Mouse (Mus musculus) megakaryocyte, embryonic 14.5 days (primary cell): ENCODE results near the gene Olfr1357. TPM values are rescaled to one million over a fixed set of nuclear protein-coding genes. Genes with fewer than 3 reads are reported as not detected.

Experiments used
- H3K27me3 ChIP-seq: replicated peaks from 2 replicates; pipeline ENCODE3; 2012; ENCODE audit warnings: inconsistent platforms
- H3K36me3 ChIP-seq: replicated peaks from 2 replicates; pipeline ENCODE3; 2012; ENCODE audit warnings: low read length, inconsistent platforms, mixed read lengths
- H3K4me1 ChIP-seq: 2 replicates; pipeline ENCODE4 v1.6.1; 2012; ENCODE audit warnings: inconsistent platforms
- H3K4me3 ChIP-seq: replicated peaks from 2 replicates; pipeline ENCODE3; 2012; ENCODE audit warnings: moderate library complexity, mild to moderate bottlenecking, inconsistent platforms
- H3K9me3 ChIP-seq: 2 replicates; pipeline ENCODE4 v1.6.1; 2012; ENCODE audit warnings: inconsistent platforms
- FLI1 ChIP-seq: IDR thresholded peaks from 2 replicates; pipeline ENCODE4 v1.6.1; 2012; ENCODE audit warnings: low read length, inconsistent platforms, mixed read lengths
- GATA1 ChIP-seq: IDR thresholded peaks from 3 replicates; pipeline ENCODE4 v1.6.1; 2012; ENCODE audit warnings: mixed read lengths, low read length, inconsistent platforms, borderline replicate concordance
- polyA plus RNA-seq: library from polyadenylated mRNA; stranded (reverse); fragments of >175 nt; gene quantifications from 2 replicates; pipeline ENCODE4 v1.2.3, GENCODE M21; 2012; ENCODE audit warnings: low replicate concordance; ENCODE audit not compliant: insufficient read depth

Olfr1357 gene
- polyA plus RNA-seq, 1 experiment = 0.12 TPM

DNA sequence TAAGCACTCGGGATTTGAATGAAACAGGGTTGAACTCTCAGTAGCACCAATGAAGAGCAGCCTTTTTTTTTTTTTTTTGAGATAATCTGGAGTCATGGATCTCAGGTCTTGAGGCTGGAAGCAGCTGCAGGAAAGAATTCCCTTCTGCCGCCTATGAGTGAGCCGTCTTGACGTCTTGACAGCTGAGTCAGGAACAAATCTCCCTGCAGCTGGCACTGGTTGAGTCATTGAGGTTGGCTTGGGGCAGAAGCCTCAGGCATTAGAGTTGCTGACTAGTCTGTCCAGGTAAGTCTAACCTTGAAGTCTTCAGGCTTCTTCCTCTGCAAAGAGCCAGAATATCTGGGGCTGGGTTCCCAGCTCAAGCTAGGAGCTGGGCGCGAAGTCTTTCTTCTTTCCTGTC, 23.7 kb downstream of the Olfr1357 start:
- TF ChIP-seq FLI1 (no peak), GATA1 (no peak)
- H3K9me3 ChIP-seq = no peaks in the 10 kb centered on the region
- H3K4me1 ChIP-seq = peaks cover 16% of the 10 kb centered on the region
- no peaks in the 10 kb centered on the region for H3K36me3 ChIP-seq
- H3K27me3 ChIP-seq = peaks cover 51% of the 10 kb centered on the region
- no peak overlapping the region for H3K4me3 ChIP-seq

DNA sequence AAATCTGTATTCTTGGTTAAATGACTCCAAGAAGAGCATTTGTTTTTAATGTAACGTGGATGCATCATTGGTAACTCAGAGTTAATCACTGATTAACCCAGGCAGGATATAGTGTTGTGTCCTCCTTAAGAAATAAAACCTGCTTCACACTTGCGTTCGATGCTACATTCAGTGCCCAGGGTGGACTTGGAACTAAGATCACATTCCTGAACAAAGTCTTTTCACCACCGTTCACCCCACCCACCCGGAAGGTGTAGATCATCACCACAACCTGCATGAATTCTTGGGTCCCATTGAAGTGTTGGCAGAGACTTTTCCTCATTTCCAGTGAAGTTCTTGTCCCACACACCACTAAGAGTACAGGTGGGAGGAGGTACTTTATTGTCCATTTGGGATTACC, 24.1 kb downstream of the Olfr1357 start:
- Histone ChIP-seq H3K27me3 (peaks cover 51% of the 10 kb centered on the region), H3K4me1 (peaks cover 16% of the 10 kb centered on the region), H3K36me3 (no peaks in the 10 kb centered on the region), H3K9me3 (no peaks in the 10 kb centered on the region), H3K4me3 (no peak overlapping the region)
- TF ChIP-seq GATA1 (no peak), FLI1 (no peak)

DNA sequence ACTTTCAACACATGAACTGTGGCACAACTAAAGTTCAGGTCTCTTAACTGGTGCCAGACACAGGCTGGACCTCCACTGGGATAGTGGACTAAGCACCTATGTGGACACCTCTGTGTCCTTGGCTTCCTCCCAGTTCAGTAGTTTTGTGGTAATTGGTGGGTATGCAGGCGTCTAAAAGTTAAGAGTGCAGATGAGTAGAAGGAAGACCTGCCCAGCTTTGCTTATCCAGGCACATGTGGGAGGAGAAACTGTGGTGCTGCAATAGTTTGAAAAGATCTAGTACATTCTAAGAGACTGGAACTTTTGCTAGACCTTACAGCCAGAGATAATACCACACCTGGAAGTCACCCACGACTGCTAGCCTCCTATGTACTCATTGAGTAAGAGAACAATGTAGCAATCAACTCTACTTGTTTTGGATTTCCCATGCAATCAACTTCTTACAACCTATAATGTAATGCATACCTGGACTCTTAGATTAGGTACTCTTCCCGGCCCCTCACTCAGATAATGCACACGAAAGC, 25.0 kb downstream of the Olfr1357 start:
- Histone ChIP-seq H3K27me3 (peaks cover 51% of the 10 kb centered on the region), H3K4me1 (peaks cover 16% of the 10 kb centered on the region), H3K36me3 (no peaks in the 10 kb centered on the region), H3K4me3 (no peak overlapping the region), H3K9me3 (no peaks in the 10 kb centered on the region)
- TF ChIP-seq GATA1 = no peak
- TF ChIP-seq FLI1 = no peak

DNA sequence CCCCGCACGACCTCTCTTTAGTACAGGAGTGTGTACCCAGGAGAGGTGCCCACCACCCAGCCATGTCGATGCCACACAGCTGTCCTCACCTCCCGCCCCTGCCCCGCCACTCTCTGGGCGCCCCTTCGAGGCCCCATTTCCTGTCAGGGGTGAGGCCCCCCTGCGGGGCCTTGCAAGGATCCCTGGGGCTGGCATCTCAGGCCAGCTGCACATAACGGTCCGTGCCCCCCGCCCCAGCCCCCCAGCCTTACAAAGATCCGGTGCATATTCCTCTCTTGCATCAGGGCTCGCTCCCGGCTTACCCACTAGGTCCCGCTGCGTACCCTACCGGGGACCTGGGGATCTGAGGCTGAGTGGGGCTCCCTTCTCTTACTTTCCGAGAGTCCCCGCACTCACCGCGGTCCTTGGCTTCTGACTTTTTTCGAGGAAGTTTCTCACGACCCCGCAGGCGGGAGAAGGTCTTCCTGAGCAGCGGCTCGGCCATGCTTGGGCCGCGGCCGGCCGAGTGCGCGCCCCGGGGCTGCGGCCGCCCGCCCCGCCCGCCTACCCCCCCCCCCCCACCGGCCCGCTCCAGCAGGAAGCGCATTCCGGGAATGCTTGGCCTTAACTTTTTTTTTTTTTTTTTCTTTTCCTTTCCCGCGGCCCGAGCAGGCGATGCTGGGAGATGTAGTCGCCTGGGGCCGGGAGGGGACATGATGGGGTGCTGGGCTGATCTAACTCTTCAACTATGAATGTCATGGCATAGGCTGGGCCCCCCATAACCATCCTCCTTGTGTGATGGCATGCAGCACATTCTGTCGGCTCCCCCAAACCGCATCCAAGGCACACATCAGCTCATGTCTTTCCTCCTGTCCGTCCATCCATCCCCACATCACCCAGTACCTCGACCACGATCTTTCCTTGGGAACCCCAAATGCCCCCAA, 26.2 kb downstream of the Olfr1357 start, which contains the start of gene Syde1:
TSS of gene Syde1 (minus strand) at position 559 of the 923 bp plus-strand sequence.
- Histone ChIP-seq H3K36me3 (peaks cover 8% of the 10 kb centered on the region), H3K27me3 (peaks cover 46% of the 10 kb centered on the region), H3K4me1 (peaks cover 16% of the 10 kb centered on the region), H3K9me3 (no peaks in the 10 kb centered on the region), H3K4me3 (peak within 1 kb of the TSS; percentile 88)
- TF ChIP-seq FLI1 (no peak), GATA1 (no peak)

DNA sequence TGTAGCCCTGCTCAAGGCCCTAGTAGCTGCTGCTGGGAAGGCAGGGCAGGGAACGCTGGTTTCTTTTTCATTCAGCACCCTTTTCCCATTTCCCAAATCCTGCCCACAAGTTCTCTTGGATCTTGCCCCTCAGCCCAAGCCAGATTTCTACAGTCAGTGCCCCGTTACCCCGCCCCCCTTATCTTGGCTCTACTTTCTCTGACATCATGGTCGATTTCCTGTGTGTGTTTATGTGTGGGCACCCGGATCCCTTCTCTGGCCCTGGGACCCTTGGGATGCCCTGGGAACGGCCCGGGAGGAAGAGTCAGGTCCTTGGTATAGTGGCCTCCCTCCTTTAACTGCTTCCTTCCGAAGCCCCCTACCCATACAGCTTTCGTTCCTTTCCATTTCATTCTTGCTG, 27.1 kb downstream of the Olfr1357 start:
- Histone ChIP-seq H3K9me3 (no peaks in the 10 kb centered on the region), H3K4me3 (peak overlapping the region; percentile 7), H3K4me1 (peaks cover 16% of the 10 kb centered on the region)

DNA sequence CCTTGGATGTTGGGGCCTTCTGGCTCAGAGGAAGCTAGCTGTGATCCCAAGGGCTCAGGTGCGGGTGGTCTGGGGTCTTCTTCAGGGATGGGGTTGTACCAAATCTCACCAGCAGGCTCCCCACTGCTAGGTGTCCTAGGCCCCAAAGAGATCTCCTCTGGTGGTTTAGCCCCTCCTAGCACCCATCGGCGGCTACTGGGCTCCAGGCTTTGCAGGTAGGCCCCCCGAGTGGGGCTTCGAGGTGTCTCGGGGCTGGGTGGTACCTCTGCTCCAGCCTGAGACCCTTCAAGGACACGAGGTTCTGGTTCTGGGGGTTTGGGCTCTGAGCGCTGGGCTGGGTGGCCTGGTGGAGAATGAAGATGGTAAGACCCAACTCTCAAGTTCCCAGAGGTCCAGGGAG, 28.0 kb downstream of the Olfr1357 start:
- Histone ChIP-seq H3K4me1 (peaks cover 16% of the 10 kb centered on the region), H3K4me3 (no peak overlapping the region), H3K36me3 (peaks cover 25% of the 10 kb centered on the region), H3K9me3 (no peaks in the 10 kb centered on the region), H3K27me3 (peaks cover 39% of the 10 kb centered on the region)
- no peak for TF ChIP-seq FLI1
- no peak for TF ChIP-seq GATA1

More for the DNA sequence above, 27.1 kb downstream of the Olfr1357 start:
- H3K36me3 ChIP-seq = peaks cover 17% of the 10 kb centered on the region
- TF ChIP-seq FLI1 (no peak), GATA1 (no peak)
- H3K27me3 ChIP-seq = peaks cover 42% of the 10 kb centered on the region

DNA sequence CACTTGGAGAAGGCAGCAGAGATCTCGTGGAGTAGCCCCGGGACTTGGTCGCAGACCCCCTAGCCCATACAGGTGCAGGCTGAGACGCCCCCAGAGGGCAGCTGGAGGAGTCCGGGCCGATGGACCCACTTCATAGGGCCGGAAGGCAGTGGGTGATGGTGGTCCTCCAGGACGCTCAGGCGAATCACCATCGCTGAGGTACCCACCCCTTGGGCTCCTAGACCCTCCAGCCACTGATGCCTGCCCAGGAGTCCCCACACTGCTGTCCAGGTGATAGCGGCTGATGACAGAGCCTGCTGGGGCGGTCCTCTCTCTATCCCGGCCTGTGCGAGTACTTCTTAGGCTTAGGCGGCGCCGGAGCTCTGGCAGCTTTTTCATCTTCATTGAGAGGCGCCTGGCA, 28.6 kb downstream of the Olfr1357 start:
- TF ChIP-seq GATA1 (no peak), FLI1 (no peak)
- Histone ChIP-seq H3K4me1 (peaks cover 16% of the 10 kb centered on the region), H3K4me3 (no peak overlapping the region), H3K9me3 (no peaks in the 10 kb centered on the region), H3K27me3 (peaks cover 39% of the 10 kb centered on the region), H3K36me3 (peaks cover 32% of the 10 kb centered on the region)

DNA sequence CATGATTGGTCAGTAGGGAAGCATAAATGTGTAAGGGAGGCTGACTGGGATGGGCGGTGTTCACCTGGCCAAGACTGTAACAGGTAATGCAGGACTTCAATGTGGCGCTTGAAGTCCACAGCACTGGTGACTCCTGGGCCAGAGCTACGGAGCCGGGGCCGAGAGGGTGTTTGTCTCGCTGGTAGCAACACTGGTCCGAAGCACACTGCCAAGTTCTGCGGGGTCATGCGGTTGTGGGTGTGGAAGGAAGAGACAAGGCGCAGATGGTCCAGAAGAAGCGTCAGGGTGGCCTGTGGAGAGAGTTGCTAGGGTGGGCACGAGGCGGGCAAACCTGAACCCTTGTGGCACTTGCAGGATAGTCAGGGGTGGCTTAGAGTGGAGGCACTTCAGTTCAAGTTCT, 31.8 kb downstream of the Olfr1357 start:
- Histone ChIP-seq H3K4me3 (no peak overlapping the region), H3K36me3 (peaks cover 64% of the 10 kb centered on the region), H3K9me3 (no peaks in the 10 kb centered on the region), H3K4me1 (peaks cover 15% of the 10 kb centered on the region), H3K27me3 (peaks cover 14% of the 10 kb centered on the region)
- TF ChIP-seq GATA1 (no peak), FLI1 (no peak)

DNA sequence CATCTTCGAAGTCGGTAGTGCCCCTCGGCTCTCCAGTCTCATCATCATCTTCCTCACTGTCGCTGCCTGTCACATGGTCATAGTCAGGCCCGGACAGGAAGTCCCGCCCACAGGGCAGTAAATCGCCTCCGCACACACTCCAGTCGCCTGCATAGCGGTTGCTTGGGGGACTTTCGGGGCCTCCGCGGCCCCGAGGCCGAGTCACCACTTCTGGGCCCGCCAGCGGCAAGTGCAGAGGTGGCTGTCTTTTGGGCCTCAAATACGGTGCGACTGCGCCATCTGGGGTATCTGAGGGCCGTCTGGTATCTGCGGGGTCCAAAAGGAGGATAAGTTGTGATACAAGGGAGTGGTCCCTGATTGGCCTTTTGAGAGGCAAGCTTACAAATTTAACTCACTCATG, 32.3 kb downstream of the Olfr1357 start:
- TF ChIP-seq GATA1 = no peak
- TF ChIP-seq FLI1 = no peak
- Histone ChIP-seq H3K4me3 (no peak overlapping the region), H3K27me3 (peaks cover 10% of the 10 kb centered on the region), H3K36me3 (peaks cover 68% of the 10 kb centered on the region), H3K9me3 (no peaks in the 10 kb centered on the region), H3K4me1 (peaks cover 14% of the 10 kb centered on the region)

DNA sequence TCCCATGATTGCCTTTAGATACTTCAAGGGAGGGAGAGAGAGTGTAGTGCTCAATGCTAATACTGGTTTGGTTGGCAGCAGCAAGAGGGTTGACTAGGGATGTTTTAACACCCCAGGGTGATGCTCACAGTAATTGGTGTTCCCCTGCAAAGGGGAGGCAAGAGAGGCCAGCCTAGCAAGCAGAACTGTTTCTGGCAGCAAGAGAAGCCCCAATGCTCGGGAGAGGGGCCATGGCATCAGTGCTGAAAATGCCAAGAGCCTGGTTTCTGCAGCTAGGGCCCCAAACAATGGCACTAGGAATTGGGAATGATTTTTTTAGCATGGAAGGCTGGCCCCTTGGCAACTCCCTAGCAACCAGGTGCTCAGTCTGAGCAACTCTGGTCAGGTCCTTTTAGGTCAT, 32.9 kb downstream of the Olfr1357 start:
- peaks cover 17% of the 10 kb centered on the region for H3K4me1 ChIP-seq
- TF ChIP-seq GATA1 (no peak), FLI1 (no peak)
- peaks cover 74% of the 10 kb centered on the region for H3K36me3 ChIP-seq
- H3K9me3 ChIP-seq = no peaks in the 10 kb centered on the region
- H3K4me3 ChIP-seq = no peak overlapping the region
- peaks cover 5% of the 10 kb centered on the region for H3K27me3 ChIP-seq
